Mouse (Mus musculus) embryonic facial prominence, embryonic 14.5 days (tissue): ENCODE measurements around the gene Rbfox3. TPM values are rescaled to one million over a fixed set of nuclear protein-coding genes. Genes with fewer than 3 reads are reported as not detected.

ENCODE experiments used
- ATAC-seq: fragments of 200-750 bp; cut with Nextera tagmentation; 2 replicates; pipeline ENCODE4 v1.8.0; 2017; ENCODE audit warnings: low read depth, moderate number of reproducible peaks, moderate TSS enrichment
- DNase-seq: peaks from one replicate; pipeline ENCODE4 v3.0.0-alpha.2; 2015; ENCODE audit warnings: low spot score
- H3K27ac ChIP-seq: fragments of 300-500 bp; sonication (generic); replicated peaks from 2 replicates; pipeline ENCODE4 v1.5.1; 2014; ENCODE audit warnings: low read depth, mild to moderate bottlenecking, low read length, moderate library complexity
- H3K27me3 ChIP-seq: fragments of 300-500 bp; sonication (generic); replicated peaks from 2 replicates; pipeline ENCODE4 v1.6.1; 2014; ENCODE audit warnings: low read length; ENCODE audit not compliant: control insufficient read depth, insufficient read depth
- H3K36me3 ChIP-seq: fragments of 300-500 bp; sonication (generic); 2 replicates; pipeline ENCODE4 v1.6.1; 2014; ENCODE audit warnings: low read length, mixed read lengths; ENCODE audit not compliant: control insufficient read depth, insufficient read depth
- H3K4me1 ChIP-seq: fragments of 300-500 bp; sonication (generic); 2 replicates; pipeline ENCODE4 v1.6.1; 2014; ENCODE audit warnings: antibody characterized with exemption, low read length; ENCODE audit not compliant: control insufficient read depth, insufficient read depth
- H3K4me2 ChIP-seq: fragments of 300-500 bp; sonication (generic); 2 replicates; pipeline ENCODE4 v1.6.1; 2014; ENCODE audit warnings: low read depth, mild to moderate bottlenecking, low read length, moderate library complexity, mixed read lengths
- H3K4me3 ChIP-seq: fragments of 300-500 bp; sonication (generic); 2 replicates; pipeline ENCODE4 v1.5.1; 2014; ENCODE audit warnings: low read depth, mild to moderate bottlenecking, low read length
- H3K9ac ChIP-seq: fragments of 300-500 bp; sonication (generic); 2 replicates; pipeline ENCODE4 v1.6.1; 2014; ENCODE audit warnings: low read depth, mild to moderate bottlenecking, low read length, moderate library complexity, mixed read lengths
- H3K9me3 ChIP-seq: fragments of 300-500 bp; sonication (generic); 2 replicates; pipeline ENCODE4 v1.6.1; 2016; ENCODE audit warnings: low read length; ENCODE audit not compliant: control insufficient read depth
- WGBS: fragments of 180-500 bp; shearing (Covaris S2); extraction: QIAGEN DNeasy Blood & Tissue Kit; methylation state at CpG from one replicate; pipeline ENCODE4 v1.1.7; 2014; 5-methylcytosine and 5-hydroxymethylcytosine counted together
- polyA plus RNA-seq: library from polyadenylated mRNA; unstranded; fragments of >200 nt; fragmentation: Nextera tagmentation; extraction: Ambion mirVana; gene quantifications from 2 replicates; pipeline ENCODE4 v1.2.1, GENCODE M21; 2014

Rbfox3 gene
- polyA plus RNA-seq, 1 experiment from 2014 or later: 3.4 TPM

DNA sequence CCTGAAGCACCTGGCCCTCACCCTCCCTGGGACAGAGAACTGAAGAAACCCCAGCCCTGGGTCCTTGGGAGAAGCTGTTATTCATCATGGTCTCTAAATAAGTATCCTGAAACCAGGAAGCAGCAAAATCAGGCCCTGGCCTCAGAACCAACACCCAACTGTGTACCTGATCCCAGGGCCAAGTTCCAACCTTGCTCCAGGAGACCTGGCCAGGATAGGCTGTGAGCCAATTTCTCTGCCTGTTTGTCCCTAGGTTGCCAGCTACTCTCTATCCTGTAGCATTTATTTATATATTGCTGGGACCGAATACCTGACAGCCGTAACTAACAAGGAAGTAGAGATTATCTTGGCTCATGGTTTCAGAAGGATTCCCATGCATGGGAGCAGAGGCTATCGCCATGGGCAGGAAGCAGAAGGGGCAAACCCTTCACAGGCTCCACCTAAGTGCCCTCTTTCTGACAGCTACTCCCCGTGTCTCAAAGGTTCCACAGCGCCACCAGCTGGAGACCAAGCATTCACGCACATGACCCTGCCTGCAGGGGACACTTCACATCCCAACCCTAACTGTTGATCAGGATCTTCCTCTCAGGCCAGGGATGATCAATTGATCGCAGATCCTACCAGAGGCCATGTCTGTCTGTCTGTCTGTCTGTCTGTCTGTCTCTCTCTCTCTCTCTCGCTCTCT is 31.8 kb downstream of the Rbfox3 start:
- H3K27me3 ChIP-seq: no peaks in the 10 kb centered on the region
- H3K4me1 ChIP-seq: no peaks in the 10 kb centered on the region
- H3K4me3 ChIP-seq: no peak overlapping the region
- ATAC-seq (no peak), DNase-seq (no peak)
- H3K27ac ChIP-seq: no peak overlapping the region
- no peaks in the 10 kb centered on the region for H3K36me3 ChIP-seq
- no peak overlapping the region for H3K4me2 ChIP-seq
- H3K9me3 ChIP-seq: no peaks in the 10 kb centered on the region
- no peak overlapping the region for H3K9ac ChIP-seq
- 85% methylated on average over 8 of the region's 8 CpGs for WGBS

DNA sequence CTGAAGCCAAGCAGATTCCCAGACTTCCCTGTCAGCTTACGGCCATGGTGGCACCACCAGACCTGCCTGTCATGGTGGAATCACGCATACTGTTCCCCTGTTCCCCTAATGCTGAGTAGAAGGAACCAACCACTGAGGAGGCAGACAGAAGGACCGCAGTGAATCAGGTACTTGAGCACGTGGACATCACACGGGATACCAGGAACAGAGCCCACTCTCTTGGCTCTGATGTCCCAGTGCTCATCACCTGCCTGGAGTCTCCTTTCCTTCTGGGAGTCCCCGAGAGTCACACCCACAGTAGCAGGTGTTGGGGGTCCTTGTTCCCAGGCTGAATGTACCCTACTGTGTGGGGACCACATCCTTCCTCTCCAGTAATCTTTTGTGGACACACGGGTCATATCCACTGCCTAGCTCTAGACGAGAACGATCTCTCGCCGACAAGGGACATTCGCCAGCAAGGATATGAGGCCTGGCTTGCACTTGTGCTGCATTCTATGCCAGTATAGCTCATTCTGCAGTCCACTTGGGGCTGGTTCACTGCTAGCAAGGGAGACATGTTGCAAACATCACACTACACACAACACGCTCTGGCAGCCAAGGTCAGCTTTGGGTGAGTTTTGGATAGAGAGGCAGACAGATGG is 32.7 kb downstream of the Rbfox3 start:
- no peaks in the 10 kb centered on the region for H3K9me3 ChIP-seq
- no peaks in the 10 kb centered on the region for H3K36me3 ChIP-seq
- no peak overlapping the region for H3K27ac ChIP-seq
- ATAC-seq (no peak), DNase-seq (no peak)
- H3K4me2 ChIP-seq: no peak overlapping the region
- H3K4me1 ChIP-seq: peaks cover 6% of the 10 kb centered on the region; the same call in 1 of the 2 replicates
- H3K9ac ChIP-seq: no peak overlapping the region
- H3K27me3 ChIP-seq: no peaks in the 10 kb centered on the region
- 92% methylated on average over 12 of the region's 13 CpGs for WGBS
- no peak overlapping the region for H3K4me3 ChIP-seq

DNA sequence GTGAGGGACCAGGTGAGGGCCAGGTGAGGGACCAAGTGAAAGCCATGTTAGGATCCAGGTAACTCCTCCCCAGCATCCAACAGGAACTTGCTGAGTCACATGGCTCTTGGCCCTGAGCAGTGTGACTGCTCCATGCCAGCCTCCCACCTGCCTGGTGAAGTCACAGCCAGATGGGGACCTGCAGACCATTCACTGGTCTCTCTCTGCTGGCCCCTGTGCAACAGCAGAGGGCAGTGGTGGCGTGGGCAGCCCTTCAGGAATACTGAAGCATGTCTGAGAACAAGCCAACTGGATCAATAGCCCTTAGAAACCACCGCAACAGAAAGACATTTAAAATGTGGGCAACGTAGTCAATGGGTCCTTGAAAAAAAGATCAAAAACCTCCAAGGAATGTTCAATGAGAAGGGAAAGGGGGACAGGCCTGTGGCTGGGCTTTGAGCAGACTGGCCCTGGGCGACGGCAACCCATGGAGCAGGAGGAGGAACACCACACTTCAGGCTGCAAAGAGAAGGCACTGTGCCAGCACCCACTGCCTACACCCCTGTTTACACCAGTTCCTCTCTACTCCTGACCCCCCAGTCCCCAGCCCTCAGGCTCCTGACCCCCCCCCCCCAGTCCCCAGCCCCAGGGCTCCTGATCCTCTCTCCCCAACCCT is 36.0 kb downstream of the Rbfox3 start:
- Histone ChIP-seq H3K27me3 (no peaks in the 10 kb centered on the region), H3K36me3 (no peaks in the 10 kb centered on the region), H3K4me3 (no peak overlapping the region), H3K4me1 (peaks cover 6% of the 10 kb centered on the region; the same call in 1 of the 2 replicates), H3K9me3 (no peaks in the 10 kb centered on the region), H3K27ac (no peak overlapping the region), H3K9ac (no peak overlapping the region), H3K4me2 (no peak overlapping the region)
- WGBS: 51% methylated on average over 5 of the region's 5 CpGs
- ATAC-seq (no peak), DNase-seq (no peak)

DNA sequence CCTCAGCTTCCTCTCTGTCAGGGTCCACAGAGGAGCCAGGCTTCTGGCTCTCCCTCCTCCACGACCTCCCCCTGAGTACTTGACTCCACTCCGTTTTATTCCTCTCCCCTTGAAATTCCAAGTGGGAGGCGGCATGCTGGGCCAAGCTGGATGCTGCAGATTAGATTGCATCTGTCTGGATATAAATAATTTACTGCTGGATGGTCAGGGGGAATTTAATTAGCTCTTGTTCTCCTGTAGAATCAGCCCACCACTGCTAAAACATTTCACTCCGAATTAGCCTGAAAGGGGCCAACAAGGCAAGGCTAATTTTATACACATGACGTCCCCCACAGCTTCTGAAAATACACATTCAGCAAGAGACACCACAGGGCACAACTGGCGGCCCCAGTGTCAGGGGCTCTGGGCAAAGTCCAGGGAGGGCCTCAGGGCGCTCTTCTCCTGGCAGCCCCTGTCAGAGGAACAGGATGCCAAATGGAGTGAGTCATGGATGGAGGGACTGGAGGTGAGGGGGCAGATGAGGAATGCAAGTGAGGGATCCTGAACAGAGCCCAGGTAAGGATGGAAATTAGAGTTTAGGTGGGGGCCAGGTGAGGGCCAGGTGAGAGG is 36.8 kb downstream of the Rbfox3 start:
- H3K27me3 ChIP-seq: no peaks in the 10 kb centered on the region
- 30% methylated on average over 7 of the region's 7 CpGs for WGBS
- H3K4me1 ChIP-seq: peaks cover 6% of the 10 kb centered on the region; the same call in 1 of the 2 replicates
- no peak overlapping the region for H3K4me2 ChIP-seq
- H3K36me3 ChIP-seq: no peaks in the 10 kb centered on the region
- no peak overlapping the region for H3K4me3 ChIP-seq
- no peaks in the 10 kb centered on the region for H3K9me3 ChIP-seq
- ATAC-seq: no peak
- DNase-seq: peak; percentile 49
- no peak overlapping the region for H3K9ac ChIP-seq
- H3K27ac ChIP-seq: no peak overlapping the region

DNA sequence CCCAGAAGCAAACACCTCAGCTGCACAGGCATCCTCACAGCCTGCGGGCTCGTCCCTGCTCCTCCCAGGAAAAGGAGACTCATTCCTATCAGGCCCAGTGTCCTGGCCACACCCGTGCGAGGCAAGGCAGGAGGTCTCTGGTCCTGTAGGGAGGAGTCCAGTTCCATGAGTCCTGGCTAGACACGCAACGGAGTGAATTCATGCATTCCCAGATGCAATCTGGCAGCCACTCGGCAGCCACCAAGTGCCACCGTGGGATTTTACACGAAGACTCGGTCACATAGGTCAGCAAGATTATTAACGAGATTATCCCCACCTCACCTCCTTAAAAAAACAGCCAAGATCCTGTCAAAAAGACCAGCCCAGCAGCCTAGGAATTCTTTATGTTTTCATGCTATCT is 37.4 kb downstream of the Rbfox3 start:
- no peak overlapping the region for H3K27ac ChIP-seq
- no peaks in the 10 kb centered on the region for H3K36me3 ChIP-seq
- 55% methylated on average over 11 of the region's 11 CpGs for WGBS
- ATAC-seq: no peak
- H3K9me3 ChIP-seq: no peaks in the 10 kb centered on the region
- H3K4me1 ChIP-seq: peaks cover 6% of the 10 kb centered on the region; the same call in 1 of the 2 replicates
- no peak for DNase-seq
- H3K9ac ChIP-seq: no peak overlapping the region
- no peak overlapping the region for H3K4me2 ChIP-seq
- no peaks in the 10 kb centered on the region for H3K27me3 ChIP-seq
- no peak overlapping the region for H3K4me3 ChIP-seq

GRCm38 (mm10) chr11:118871527-118871926 is 39.9 kb downstream of the Rbfox3 start:
- WGBS: 81% methylated on average over 10 of the region's 10 CpGs
- no peak overlapping the region for H3K4me3 ChIP-seq
- H3K4me1 ChIP-seq: peaks cover 6% of the 10 kb centered on the region; the same call in 1 of the 2 replicates
- H3K27me3 ChIP-seq: no peaks in the 10 kb centered on the region
- no peak overlapping the region for H3K4me2 ChIP-seq
- ATAC-seq (no peak), DNase-seq (no peak)
- H3K36me3 ChIP-seq: no peaks in the 10 kb centered on the region
- no peaks in the 10 kb centered on the region for H3K9me3 ChIP-seq
- H3K9ac ChIP-seq: no peak overlapping the region
- H3K27ac ChIP-seq: no peak overlapping the region

GRCm38 (mm10) chr11:118863360-118863759 is 48.0 kb downstream of the Rbfox3 start:
- H3K27me3 ChIP-seq: no peaks in the 10 kb centered on the region
- no peak overlapping the region for H3K4me2 ChIP-seq
- H3K36me3 ChIP-seq: no peaks in the 10 kb centered on the region
- WGBS: 82% methylated on average over 3 of the region's 3 CpGs
- ATAC-seq: no peak
- H3K9me3 ChIP-seq: no peaks in the 10 kb centered on the region
- H3K27ac ChIP-seq: no peak overlapping the region
- no peak overlapping the region for H3K4me3 ChIP-seq
- no peaks in the 10 kb centered on the region for H3K4me1 ChIP-seq
- no peak for DNase-seq
- H3K9ac ChIP-seq: no peak overlapping the region

DNA sequence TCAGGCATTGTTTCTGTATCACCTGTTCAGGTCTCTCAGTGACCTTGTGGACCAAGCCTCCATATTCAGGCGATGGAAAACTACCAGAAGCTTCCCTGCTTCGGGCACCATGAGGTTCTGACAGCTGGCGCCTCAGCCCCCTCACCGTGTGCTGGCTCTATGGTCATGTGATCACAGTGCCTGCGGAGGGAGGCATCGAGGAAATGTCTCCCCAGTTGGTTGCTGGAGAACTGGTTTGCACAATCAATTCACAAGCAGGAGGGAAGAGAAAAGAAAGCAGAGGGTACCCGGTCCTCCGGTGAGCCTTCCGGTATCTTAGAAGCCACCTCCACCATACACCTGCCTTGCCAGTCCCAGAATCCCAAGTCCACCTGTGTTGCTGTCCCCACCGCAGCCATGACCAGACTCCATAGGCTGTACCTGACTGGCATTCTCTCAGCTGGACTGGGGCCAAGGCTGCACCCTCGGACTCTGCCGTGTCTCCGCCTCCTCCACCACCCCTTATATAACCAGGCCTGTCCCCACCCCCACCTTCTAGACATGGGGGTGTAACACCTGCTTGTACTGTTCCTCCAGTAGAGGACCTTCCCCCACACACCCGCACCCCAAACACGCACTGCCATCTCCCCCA is 49.5 kb downstream of the Rbfox3 start:
- Histone ChIP-seq H3K27me3 (no peaks in the 10 kb centered on the region), H3K27ac (no peak overlapping the region), H3K9ac (no peak overlapping the region), H3K9me3 (no peaks in the 10 kb centered on the region), H3K36me3 (no peaks in the 10 kb centered on the region), H3K4me2 (no peak overlapping the region), H3K4me1 (no peaks in the 10 kb centered on the region), H3K4me3 (no peak overlapping the region)
- ATAC-seq (no peak), DNase-seq (no peak)
- 89% methylated on average over 15 of the region's 15 CpGs for WGBS
